Mouse (Mus musculus) liver, adult 2 months (tissue): ENCODE data around the gene Chek2.

Source experiments
- CTCF ChIP-seq: fragments of 200-500 bp; IDR thresholded peaks from 2 replicates; pipeline ENCODE4 v1.5.1; 2011; ENCODE audit warnings: low read depth, low read length, control low read depth
- POLR2A ChIP-seq: fragments of 200-500 bp; IDR thresholded peaks from 2 replicates; pipeline ENCODE4 v1.6.1; 2011; ENCODE audit warnings: low read length, control low read depth; ENCODE audit not compliant: insufficient read depth; ENCODE audit errors: extremely low read depth

DNA sequence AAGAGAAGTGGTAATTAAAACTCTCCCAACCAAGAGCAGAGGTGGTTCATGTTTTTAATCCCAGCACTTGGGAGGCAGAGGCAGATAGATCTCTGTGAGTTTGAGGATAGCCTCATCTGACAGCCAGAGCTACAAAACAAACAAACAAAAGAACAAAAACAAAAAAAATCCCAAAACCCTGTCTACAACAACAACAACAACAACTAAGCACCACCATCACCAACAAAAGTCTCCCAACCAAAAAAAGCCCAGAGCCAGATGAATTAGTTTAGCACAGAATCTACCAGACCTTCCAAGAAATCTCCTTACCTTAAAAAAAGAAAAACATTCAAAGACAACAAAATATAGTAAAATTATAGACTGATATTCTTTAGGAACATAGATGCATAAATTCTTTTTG lies 60.6 kb downstream of the Chek2 start:
- TF ChIP-seq CTCF = no peak
- TF ChIP-seq POLR2A = no peak
